Mouse (Mus musculus) kidney, adult 2 months (tissue): ENCODE measurements at regions not wholly inside any gene's neighbourhood (a gene's known extent, or its start where the extent isn't known, plus 50 kb on each side); places are given as distances from the start of the nearest gene placed in this dataset.

Source experiments
- DNase-seq: peaks from one replicate; pipeline ENCODE4 v3.0.0; 2021
- H3K27ac ChIP-seq: fragments of 200-500 bp; 2 replicates; pipeline ENCODE4 v1.5.1; 2012; ENCODE audit warnings: low read depth, low read length, control low read depth, inconsistent platforms; ENCODE audit not compliant: insufficient read depth
- H3K27me3 ChIP-seq: fragments of 200-500 bp; replicated peaks from 2 replicates; pipeline ENCODE4 v1.6.1; 2012; ENCODE audit warnings: mild to moderate bottlenecking, moderate library complexity, low read length, inconsistent platforms; ENCODE audit not compliant: control insufficient read depth, insufficient read depth
- H3K36me3 ChIP-seq: fragments of 200-500 bp; 2 replicates; pipeline ENCODE4 v1.6.1; 2012; ENCODE audit warnings: mild to moderate bottlenecking, moderate library complexity, low read length, inconsistent platforms; ENCODE audit not compliant: control insufficient read depth, insufficient read depth
- H3K4me1 ChIP-seq: fragments of 200-500 bp; 2 replicates; pipeline ENCODE4 v1.6.1; 2011; ENCODE audit warnings: low read length; ENCODE audit not compliant: control insufficient read depth, insufficient read depth
- H3K4me3 ChIP-seq: fragments of 200-500 bp; 2 replicates; pipeline ENCODE4 v1.5.1; 2011; ENCODE audit warnings: mild to moderate bottlenecking, low read depth, low read length, control low read depth; ENCODE audit not compliant: insufficient read depth
- CTCF ChIP-seq: fragments of 200-500 bp; conservative IDR thresholded peaks from 2 replicates; pipeline ENCODE4 v1.5.1; 2011; ENCODE audit warnings: low read depth, mild to moderate bottlenecking, control low read depth, low read length, moderate library complexity, mixed read lengths; ENCODE audit not compliant: insufficient read depth, insufficient read length
- POLR2A ChIP-seq: fragments of 200-500 bp; IDR thresholded peaks from one replicate; pipeline ENCODE4 v1.6.1; 2011; ENCODE audit warnings: low read depth, low read length, control low read depth
- WGBS: fragments of 180-500 bp; shearing (Covaris S2); methylation state at CpG from one replicate; pipeline ENCODE4 v1.1.7; 2018; 5-methylcytosine and 5-hydroxymethylcytosine counted together

DNA sequence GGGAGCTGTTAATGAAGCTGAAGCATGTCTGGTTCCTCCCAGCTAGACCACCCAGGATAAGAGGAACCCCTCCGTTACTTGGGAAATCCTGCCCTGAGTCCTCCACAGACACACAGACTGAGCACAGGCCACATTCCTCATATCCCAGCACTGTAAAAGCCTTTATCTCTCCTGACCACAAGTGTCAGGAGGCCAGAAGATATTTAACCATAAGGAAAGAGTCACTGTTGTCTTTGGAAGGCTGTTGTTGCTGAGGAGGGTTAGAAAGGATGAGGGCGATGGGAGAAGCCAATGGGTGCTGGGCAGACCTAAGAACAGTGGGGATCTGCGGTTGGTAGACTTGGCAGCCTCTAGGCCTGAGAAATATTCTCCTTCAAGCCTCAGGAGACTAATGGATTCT is 307.6 kb upstream of the Zfp703 start:
- Histone ChIP-seq H3K36me3 (no peaks in the 10 kb centered on the region), H3K27ac (no peak overlapping the region), H3K4me1 (no peaks in the 10 kb centered on the region), H3K27me3 (no peaks in the 10 kb centered on the region), H3K4me3 (no peak overlapping the region)
- no peak for DNase-seq
- WGBS, result 75% methylated on average over 3 of the region's 3 CpGs
- TF ChIP-seq CTCF, result no peak
- no peak for TF ChIP-seq POLR2A

- no peaks in the 10 kb centered on the region for H3K27me3 ChIP-seq
- DNase-seq, result no peak
- TF ChIP-seq CTCF (no peak), POLR2A (no peak)
- no peak overlapping the region for H3K27ac ChIP-seq
- WGBS, result 30% methylated on average over 9 of the region's 9 CpGs
- H3K4me1 ChIP-seq, result no peaks in the 10 kb centered on the region
- H3K4me3 ChIP-seq, result no peak overlapping the region
- no peaks in the 10 kb centered on the region for H3K36me3 ChIP-seq
These were observed 304.4 kb upstream of the Zfp703 start for GRCm38 (mm10) chr8:26672486-26673395.

DNA sequence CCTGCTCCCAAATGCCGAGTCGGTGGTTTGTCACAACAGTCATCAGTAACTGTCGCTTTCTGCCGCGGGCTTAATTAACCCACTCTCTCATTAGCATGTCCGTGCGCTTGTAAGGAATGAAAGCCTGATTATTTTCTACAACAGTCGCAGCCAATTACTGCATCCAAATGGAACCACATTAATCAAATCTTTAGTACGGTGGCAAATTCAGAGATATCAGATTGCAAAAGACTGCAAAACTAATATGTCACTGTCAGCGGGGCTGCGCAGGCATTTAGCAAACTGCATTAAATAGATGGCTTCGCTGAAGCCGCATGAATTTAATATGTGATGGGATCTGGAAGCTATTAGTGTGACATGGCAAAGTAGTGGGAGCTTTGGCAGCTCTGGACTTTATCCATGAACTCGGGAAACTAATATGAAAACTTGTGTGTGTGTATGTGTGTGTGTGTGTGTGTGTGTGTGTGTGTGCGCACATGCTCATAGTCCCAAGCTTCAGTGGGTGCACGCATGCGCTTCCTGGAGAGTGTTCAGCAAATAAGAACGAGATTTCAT is 299.5 kb upstream of the Zfp703 start:
- DNase-seq, result no peak
- Histone ChIP-seq H3K27ac (no peak overlapping the region), H3K27me3 (no peaks in the 10 kb centered on the region), H3K4me3 (no peak overlapping the region), H3K36me3 (no peaks in the 10 kb centered on the region), H3K4me1 (no peaks in the 10 kb centered on the region)
- TF ChIP-seq POLR2A (no peak), CTCF (no peak)
- WGBS, result 40% methylated on average over 18 of the region's 18 CpGs

GRCm38 (mm10) chr8:26680891-26681381 is 296.2 kb upstream of the Zfp703 start:
- Histone ChIP-seq H3K4me1 (no peaks in the 10 kb centered on the region), H3K27ac (no peak overlapping the region), H3K27me3 (no peaks in the 10 kb centered on the region), H3K4me3 (no peak overlapping the region), H3K36me3 (no peaks in the 10 kb centered on the region)
- no peak for TF ChIP-seq CTCF
- no peak for TF ChIP-seq POLR2A
- 67% methylated on average over 11 of the region's 11 CpGs for WGBS
- DNase-seq, result no peak

DNA sequence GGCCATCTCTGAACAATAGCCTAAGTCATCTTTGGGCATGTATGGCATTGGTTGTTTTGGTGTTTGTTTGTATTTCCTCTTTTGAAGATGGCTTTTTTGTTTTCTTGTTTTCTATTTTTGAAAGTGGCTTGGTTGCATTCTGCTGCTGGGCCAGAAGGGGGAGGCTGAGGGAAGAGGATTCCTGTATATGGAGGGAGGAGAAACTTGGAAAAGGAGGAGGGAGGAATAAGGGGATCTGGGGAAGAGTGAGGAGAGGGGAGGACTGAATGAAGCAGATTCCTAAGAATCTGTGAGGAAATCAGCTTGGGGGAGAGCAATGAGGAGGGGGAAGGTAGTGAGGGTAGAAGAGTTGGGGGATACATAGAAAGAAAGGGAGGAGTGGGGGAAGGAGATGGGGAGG is 290.0 kb upstream of the Zfp703 start:
- no peaks in the 10 kb centered on the region for H3K4me1 ChIP-seq
- H3K36me3 ChIP-seq, result no peaks in the 10 kb centered on the region
- DNase-seq, result peak; percentile 17
- TF ChIP-seq POLR2A (no peak), CTCF (peak; percentile 54)
- H3K27me3 ChIP-seq, result no peaks in the 10 kb centered on the region
- no peak overlapping the region for H3K4me3 ChIP-seq
- no peak overlapping the region for H3K27ac ChIP-seq

- no peaks in the 10 kb centered on the region for H3K4me1 ChIP-seq
- no peaks in the 10 kb centered on the region for H3K27me3 ChIP-seq
- no peaks in the 10 kb centered on the region for H3K36me3 ChIP-seq
- H3K27ac ChIP-seq, result no peak overlapping the region
- 59% methylated on average over 4 of the region's 4 CpGs for WGBS
- no peak overlapping the region for H3K4me3 ChIP-seq
- DNase-seq, result no peak
- TF ChIP-seq POLR2A (no peak), CTCF (no peak)
These were observed 289.1 kb upstream of the Zfp703 start for GRCm38 (mm10) chr8:26688035-26688434.

GRCm38 (mm10) chr8:26688745-26689478 is 288.2 kb upstream of the Zfp703 start:
- 39% methylated on average over 5 of the region's 5 CpGs for WGBS
- TF ChIP-seq POLR2A (no peak), CTCF (no peak)
- Histone ChIP-seq H3K4me1 (no peaks in the 10 kb centered on the region), H3K36me3 (no peaks in the 10 kb centered on the region), H3K27ac (no peak overlapping the region), H3K4me3 (no peak overlapping the region), H3K27me3 (no peaks in the 10 kb centered on the region)
- no peak for DNase-seq
